Mouse (Mus musculus): Measurements from ENCODE around the gene Nedd1. TPM values are rescaled to one million over a fixed set of nuclear protein-coding genes. Genes with fewer than 3 reads are reported as not detected.
A peak's percentile ranks its signal among the peaks of the same experiment; 100 is the strongest.

The Nedd1 gene
- polyA plus RNA-seq (2014; fragmentation: Nextera tagmentation; extraction: Ambion mirVana) = 14.9 and 16.1 TPM in 2 replicates

- Histone ChIP-seq H3K27ac (peak within 1 kb of the TSS; percentile 73), H3K27me3 (ENCODE audit: control insufficient read depth, insufficient read depth, low read length) (no peaks in the 10 kb centered on the region), H3K4me3 (replicated peaks; ENCODE audit: low read length) (peak within 1 kb of the TSS; percentile 85), H3K4me1 (replicated peaks; ENCODE audit: control insufficient read depth, insufficient read depth, low read length) (no peaks in the 10 kb centered on the region), H3K4me2 (replicated peaks) (peak within 1 kb of the TSS; percentile 60), H3K9ac (peak within 1 kb of the TSS; percentile 81), H3K9me3 (ENCODE audit: control insufficient read depth, low read length) (no peaks in the 10 kb centered on the region), H3K36me3 (replicated peaks; ENCODE audit: control insufficient read depth, insufficient read depth) (peaks cover 9% of the 10 kb centered on the region; the same call in 1 of the 2 replicates)
- WGBS = under 1% methylated on average over 57 of the region's 57 CpGs
- DNase-seq (ENCODE audit: low spot score) (peak; percentile 93), ATAC-seq (ENCODE audit: low FRiP score) (peak; percentile 96)
Observed at GRCm38 (mm10) chr10:92721771-92722619, at the start of gene Nedd1. Gene Nedd1, minus strand, starts transcription at chr10:92722420.

- Histone ChIP-seq H3K9ac (no peak overlapping the region), H3K27ac (no peak overlapping the region), H3K27me3 (ENCODE audit: control insufficient read depth, insufficient read depth, low read length) (no peaks in the 10 kb centered on the region), H3K4me2 (replicated peaks) (no peak overlapping the region), H3K4me3 (replicated peaks; ENCODE audit: low read length) (no peak overlapping the region), H3K4me1 (replicated peaks; ENCODE audit: control insufficient read depth, insufficient read depth, low read length) (no peaks in the 10 kb centered on the region; the same call in 1 of the 2 replicates), H3K9me3 (ENCODE audit: control insufficient read depth, low read length) (no peaks in the 10 kb centered on the region), H3K36me3 (replicated peaks; ENCODE audit: control insufficient read depth, insufficient read depth) (no peaks in the 10 kb centered on the region)
- DNase-seq (ENCODE audit: low spot score) (no peak), ATAC-seq (ENCODE audit: low FRiP score) (no peak)
- 61% methylated on average over 5 of the region's 5 CpGs for WGBS
Observed at GRCm38 (mm10) chr10:92754359-92754758, 32.1 kb upstream of the Nedd1 start.

GRCm38 (mm10) chr10:92730339-92730738, 8.1 kb upstream of the Nedd1 start:
- Histone ChIP-seq H3K4me1 (replicated peaks; ENCODE audit: control insufficient read depth, insufficient read depth, low read length) (no peaks in the 10 kb centered on the region), H3K4me2 (replicated peaks) (no peak overlapping the region), H3K9me3 (ENCODE audit: control insufficient read depth, low read length) (no peaks in the 10 kb centered on the region), H3K4me3 (replicated peaks; ENCODE audit: low read length) (no peak overlapping the region), H3K36me3 (replicated peaks; ENCODE audit: control insufficient read depth, insufficient read depth) (no peaks in the 10 kb centered on the region), H3K27ac (no peak overlapping the region), H3K9ac (no peak overlapping the region), H3K27me3 (ENCODE audit: control insufficient read depth, insufficient read depth, low read length) (no peaks in the 10 kb centered on the region)
- DNase-seq (ENCODE audit: low spot score) (no peak), ATAC-seq (ENCODE audit: low FRiP score) (no peak)
- 94% methylated on average over 3 of the region's 3 CpGs for WGBS

- no peaks in the 10 kb centered on the region for H3K4me1 ChIP-seq (replicated peaks; ENCODE audit: control insufficient read depth, insufficient read depth, low read length)
- no peaks in the 10 kb centered on the region for H3K36me3 ChIP-seq (replicated peaks; ENCODE audit: control insufficient read depth, insufficient read depth)
- no peak for ATAC-seq (ENCODE audit: low FRiP score)
- H3K27ac ChIP-seq = no peak overlapping the region
- no peak overlapping the region for H3K4me3 ChIP-seq (replicated peaks; ENCODE audit: low read length)
- no peak overlapping the region for H3K9ac ChIP-seq
- no peak overlapping the region for H3K4me2 ChIP-seq (replicated peaks)
- DNase-seq (ENCODE audit: low spot score) = no peak
- no peaks in the 10 kb centered on the region for H3K9me3 ChIP-seq (ENCODE audit: control insufficient read depth, low read length)
- WGBS = 93% methylated on average over 3 of the region's 3 CpGs
- no peaks in the 10 kb centered on the region for H3K27me3 ChIP-seq (ENCODE audit: control insufficient read depth, insufficient read depth, low read length)
Observed at GRCm38 (mm10) chr10:92728723-92729122, 6.5 kb upstream of the Nedd1 start.

- H3K36me3 ChIP-seq (replicated peaks; ENCODE audit: control insufficient read depth, insufficient read depth) = peaks cover 3% of the 10 kb centered on the region; the same call in 1 of the 2 replicates
- H3K4me3 ChIP-seq (replicated peaks; ENCODE audit: low read length) = peak overlapping the region; percentile 85
- peak overlapping the region; percentile 60 for H3K4me2 ChIP-seq (replicated peaks)
- H3K9me3 ChIP-seq (ENCODE audit: control insufficient read depth, low read length) = no peaks in the 10 kb centered on the region
- H3K9ac ChIP-seq = peak overlapping the region; percentile 81
- H3K27ac ChIP-seq = peak overlapping the region; percentile 73
- H3K27me3 ChIP-seq (ENCODE audit: control insufficient read depth, insufficient read depth, low read length) = no peaks in the 10 kb centered on the region
- WGBS = 44% methylated on average over 5 of the region's 5 CpGs
- DNase-seq (ENCODE audit: low spot score) = no peak
- peak; percentile 53 for ATAC-seq (ENCODE audit: low FRiP score)
- no peaks in the 10 kb centered on the region for H3K4me1 ChIP-seq (replicated peaks; ENCODE audit: control insufficient read depth, insufficient read depth, low read length)
Observed at GRCm38 (mm10) chr10:92722620-92722988, 384 bp upstream of the Nedd1 start.

- 66% methylated on average over 6 of the region's 6 CpGs for WGBS
- ATAC-seq (ENCODE audit: low FRiP score) = no peak
Observed at GRCm38 (mm10) chr10:92699032-92699431, 23.2 kb downstream of the Nedd1 start.

GRCm38 (mm10) chr10:92675056-92675455, 47.2 kb downstream of the Nedd1 start:
- WGBS = 93% methylated on average over 4 of the region's 4 CpGs
- Histone ChIP-seq H3K27me3 (ENCODE audit: control insufficient read depth, insufficient read depth, low read length) (no peaks in the 10 kb centered on the region), H3K9ac (no peak overlapping the region), H3K4me1 (replicated peaks; ENCODE audit: control insufficient read depth, insufficient read depth, low read length) (no peaks in the 10 kb centered on the region), H3K36me3 (replicated peaks; ENCODE audit: control insufficient read depth, insufficient read depth) (no peaks in the 10 kb centered on the region), H3K27ac (no peak overlapping the region), H3K4me2 (replicated peaks) (no peak overlapping the region), H3K4me3 (replicated peaks; ENCODE audit: low read length) (no peak overlapping the region), H3K9me3 (ENCODE audit: control insufficient read depth, low read length) (no peaks in the 10 kb centered on the region)
- DNase-seq (ENCODE audit: low spot score) (no peak), ATAC-seq (ENCODE audit: low FRiP score) (no peak)

More at GRCm38 (mm10) chr10:92699032-92699431, 23.2 kb downstream of the Nedd1 start:
- no peaks in the 10 kb centered on the region for H3K9me3 ChIP-seq (ENCODE audit: control insufficient read depth, low read length)
- no peak overlapping the region for H3K9ac ChIP-seq
- no peak overlapping the region for H3K27ac ChIP-seq
- peaks cover 14% of the 10 kb centered on the region; the same call in 1 of the 2 replicates for H3K36me3 ChIP-seq (replicated peaks; ENCODE audit: control insufficient read depth, insufficient read depth)
- H3K27me3 ChIP-seq (ENCODE audit: control insufficient read depth, insufficient read depth, low read length) = no peaks in the 10 kb centered on the region
- H3K4me1 ChIP-seq (replicated peaks; ENCODE audit: control insufficient read depth, insufficient read depth, low read length) = no peaks in the 10 kb centered on the region
- H3K4me2 ChIP-seq (replicated peaks) = no peak overlapping the region
- DNase-seq (ENCODE audit: low spot score) = no peak
- H3K4me3 ChIP-seq (replicated peaks; ENCODE audit: low read length) = no peak overlapping the region

GRCm38 (mm10) chr10:92671906-92672305, 50.3 kb downstream of the Nedd1 start:
- Histone ChIP-seq H3K4me3 (replicated peaks; ENCODE audit: low read length) (no peak overlapping the region), H3K36me3 (replicated peaks; ENCODE audit: control insufficient read depth, insufficient read depth) (no peaks in the 10 kb centered on the region), H3K9me3 (ENCODE audit: control insufficient read depth, low read length) (no peaks in the 10 kb centered on the region), H3K4me2 (replicated peaks) (no peak overlapping the region), H3K4me1 (replicated peaks; ENCODE audit: control insufficient read depth, insufficient read depth, low read length) (no peaks in the 10 kb centered on the region), H3K27ac (no peak overlapping the region), H3K27me3 (ENCODE audit: control insufficient read depth, insufficient read depth, low read length) (no peaks in the 10 kb centered on the region), H3K9ac (no peak overlapping the region)
- 90% methylated on average over 4 of the region's 4 CpGs for WGBS
- ATAC-seq (ENCODE audit: low FRiP score) = no peak
- DNase-seq (ENCODE audit: low spot score) = no peak

GRCm38 (mm10) chr10:92665287-92665686, 56.9 kb downstream of the Nedd1 start:
- 85% methylated on average over 5 of the region's 5 CpGs for WGBS
- Histone ChIP-seq H3K4me2 (replicated peaks) (no peak overlapping the region), H3K36me3 (replicated peaks; ENCODE audit: control insufficient read depth, insufficient read depth) (no peaks in the 10 kb centered on the region), H3K9me3 (ENCODE audit: control insufficient read depth, low read length) (no peaks in the 10 kb centered on the region), H3K27me3 (ENCODE audit: control insufficient read depth, insufficient read depth, low read length) (no peaks in the 10 kb centered on the region), H3K27ac (no peak overlapping the region), H3K4me1 (replicated peaks; ENCODE audit: control insufficient read depth, insufficient read depth, low read length) (no peaks in the 10 kb centered on the region), H3K4me3 (replicated peaks; ENCODE audit: low read length) (no peak overlapping the region), H3K9ac (no peak overlapping the region)
- ATAC-seq (ENCODE audit: low FRiP score) = no peak
- no peak for DNase-seq (ENCODE audit: low spot score)
